Mouse (Mus musculus) kidney, postnatal 0 days (tissue): ENCODE data around the gene Sepsecs. TPM values are rescaled to one million over a fixed set of nuclear protein-coding genes. Genes with fewer than 3 reads are reported as not detected.

Experiments used
- ATAC-seq: fragments of 200-750 bp; cut with Nextera tagmentation; replicated peaks from 2 replicates; pipeline ENCODE4 v1.8.0; 2017; ENCODE audit warnings: low read depth, moderate number of reproducible peaks, moderate TSS enrichment, moderate library complexity; ENCODE audit not compliant: low FRiP score
- DNase-seq: peaks from one replicate; pipeline ENCODE4 v3.0.0-alpha.2; 2016; ENCODE audit warnings: low spot score
- H3K27ac ChIP-seq: fragments of 300-500 bp; sonication (generic); 2 replicates; pipeline ENCODE4 v1.5.1; 2014; ENCODE audit warnings: mild to moderate bottlenecking
- H3K27me3 ChIP-seq: fragments of 300-500 bp; sonication (generic); 2 replicates; pipeline ENCODE4 v1.6.1; 2014; ENCODE audit warnings: low read length, mixed read lengths; ENCODE audit not compliant: insufficient read depth
- H3K36me3 ChIP-seq: fragments of 300-500 bp; sonication (generic); 2 replicates; pipeline ENCODE4 v1.6.1; 2014; ENCODE audit warnings: low read length, mixed read lengths; ENCODE audit not compliant: insufficient read depth
- H3K4me1 ChIP-seq: fragments of 300-500 bp; sonication (generic); replicated peaks from 2 replicates; pipeline ENCODE4 v1.6.1; 2014; ENCODE audit warnings: antibody characterized with exemption, low read length, mixed read lengths; ENCODE audit not compliant: insufficient read depth
- H3K4me2 ChIP-seq: fragments of 300-500 bp; sonication (generic); 2 replicates; pipeline ENCODE4 v1.6.1; 2014; ENCODE audit warnings: mild to moderate bottlenecking, low read length, moderate library complexity, mixed read lengths
- H3K4me3 ChIP-seq: fragments of 300-500 bp; sonication (generic); replicated peaks from 2 replicates; pipeline ENCODE4 v1.5.1; 2014; ENCODE audit warnings: low read depth, low read length
- H3K9ac ChIP-seq: fragments of 300-500 bp; sonication (generic); 2 replicates; pipeline ENCODE4 v1.6.1; 2014; ENCODE audit warnings: low read depth, low read length
- H3K9me3 ChIP-seq: fragments of 300-500 bp; sonication (generic); replicated peaks from 2 replicates; pipeline ENCODE4 v1.6.1; 2016; ENCODE audit warnings: low read length, inconsistent platforms, mixed read lengths
- CTCF ChIP-seq: IDR thresholded peaks from 2 replicates; pipeline ENCODE4 v1.5.1; 2016; ENCODE audit warnings: antibody characterized with exemption, low read depth, mild to moderate bottlenecking, moderate library complexity
- WGBS: fragments of 180-500 bp; shearing (Covaris S2); extraction: QIAGEN DNeasy Blood & Tissue Kit; methylation state at CpG from one replicate; pipeline ENCODE4 v1.1.7; 2014; 5-methylcytosine and 5-hydroxymethylcytosine counted together
- polyA plus RNA-seq: library from polyadenylated mRNA; unstranded; fragments of >200 nt; fragmentation: Nextera tagmentation; extraction: Ambion mirVana; gene quantifications from 2 replicates; pipeline ENCODE4 v1.2.1, GENCODE M21; 2015

The Sepsecs gene
- polyA plus RNA-seq, 1 experiment from 2014 or later = 8.5 TPM

GRCm38 (mm10) chr5:52652606-52653005, 16.9 kb downstream of the Sepsecs start:
- H3K36me3 ChIP-seq = peaks cover 8% of the 10 kb centered on the region; the same call in 1 of the 2 replicates
- no peaks in the 10 kb centered on the region for H3K9me3 ChIP-seq
- ATAC-seq (no peak), DNase-seq (no peak)
- no peak overlapping the region for H3K4me2 ChIP-seq
- H3K27me3 ChIP-seq = no peaks in the 10 kb centered on the region
- no peak overlapping the region for H3K9ac ChIP-seq
- H3K4me3 ChIP-seq = no peak overlapping the region
- no peak for TF ChIP-seq CTCF
- H3K27ac ChIP-seq = no peak overlapping the region
- 90% methylated on average over 7 of the region's 7 CpGs for WGBS
- H3K4me1 ChIP-seq = no peaks in the 10 kb centered on the region

GRCm38 (mm10) chr5:52652086-52652485, 17.4 kb downstream of the Sepsecs start:
- Histone ChIP-seq H3K9me3 (no peaks in the 10 kb centered on the region), H3K4me3 (no peak overlapping the region), H3K4me2 (no peak overlapping the region), H3K4me1 (no peaks in the 10 kb centered on the region), H3K36me3 (peaks cover 9% of the 10 kb centered on the region; the same call in 1 of the 2 replicates), H3K27me3 (no peaks in the 10 kb centered on the region), H3K27ac (no peak overlapping the region), H3K9ac (no peak overlapping the region)
- TF ChIP-seq CTCF = no peak
- 94% methylated on average over 1 of the region's 1 CpGs for WGBS
- DNase-seq = no peak
- no peak for ATAC-seq

GRCm38 (mm10) chr5:52643947-52644840, 25.3 kb downstream of the Sepsecs start:
- Histone ChIP-seq H3K36me3 (peaks cover 19% of the 10 kb centered on the region), H3K4me1 (no peaks in the 10 kb centered on the region), H3K9ac (no peak overlapping the region), H3K4me2 (no peak overlapping the region), H3K4me3 (no peak overlapping the region), H3K27ac (no peak overlapping the region), H3K9me3 (no peaks in the 10 kb centered on the region), H3K27me3 (no peaks in the 10 kb centered on the region)
- no peak for TF ChIP-seq CTCF
- ATAC-seq (no peak), DNase-seq (no peak)
- WGBS = 35% methylated on average over 9 of the region's 9 CpGs

DNA sequence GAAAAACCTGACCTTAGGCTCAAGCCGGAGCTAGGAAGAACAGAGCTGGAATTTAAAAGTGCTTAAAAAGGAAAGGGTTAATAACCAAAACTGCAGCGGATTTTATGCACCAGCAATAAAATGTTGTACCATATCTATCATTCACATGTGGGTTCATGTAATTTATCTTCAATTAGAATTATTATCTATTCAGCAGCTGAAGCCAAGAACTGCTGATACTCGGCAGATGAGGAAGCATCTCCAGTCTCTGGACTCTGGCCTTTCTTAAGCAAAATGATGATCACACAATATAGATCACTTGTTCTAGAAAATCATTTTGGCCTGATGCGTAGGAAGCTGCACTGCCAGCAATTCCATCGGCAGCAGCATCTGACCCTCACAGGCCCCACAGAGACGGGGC, 27.8 kb downstream of the Sepsecs start:
- Histone ChIP-seq H3K4me1 (no peaks in the 10 kb centered on the region), H3K9ac (no peak overlapping the region), H3K9me3 (no peaks in the 10 kb centered on the region), H3K36me3 (peaks cover 15% of the 10 kb centered on the region), H3K27me3 (no peaks in the 10 kb centered on the region), H3K27ac (no peak overlapping the region), H3K4me3 (no peak overlapping the region), H3K4me2 (no peak overlapping the region)
- no peak for ATAC-seq
- no peak for TF ChIP-seq CTCF
- 92% methylated on average over 6 of the region's 6 CpGs for WGBS
- no peak for DNase-seq

- Histone ChIP-seq H3K4me2 (no peak overlapping the region), H3K9me3 (no peaks in the 10 kb centered on the region), H3K36me3 (0 out of 2 replicates have a peak, but pooled peaks cover 8% of the 10 kb centered on the region), H3K9ac (no peak overlapping the region), H3K4me3 (no peak overlapping the region), H3K27ac (no peak overlapping the region), H3K27me3 (no peaks in the 10 kb centered on the region), H3K4me1 (no peaks in the 10 kb centered on the region)
- ATAC-seq (no peak), DNase-seq (no peak)
- TF ChIP-seq CTCF = no peak
- WGBS = 81% methylated on average over 8 of the region's 8 CpGs
These were observed 30.6 kb downstream of the Sepsecs start for GRCm38 (mm10) chr5:52638916-52639315.

DNA sequence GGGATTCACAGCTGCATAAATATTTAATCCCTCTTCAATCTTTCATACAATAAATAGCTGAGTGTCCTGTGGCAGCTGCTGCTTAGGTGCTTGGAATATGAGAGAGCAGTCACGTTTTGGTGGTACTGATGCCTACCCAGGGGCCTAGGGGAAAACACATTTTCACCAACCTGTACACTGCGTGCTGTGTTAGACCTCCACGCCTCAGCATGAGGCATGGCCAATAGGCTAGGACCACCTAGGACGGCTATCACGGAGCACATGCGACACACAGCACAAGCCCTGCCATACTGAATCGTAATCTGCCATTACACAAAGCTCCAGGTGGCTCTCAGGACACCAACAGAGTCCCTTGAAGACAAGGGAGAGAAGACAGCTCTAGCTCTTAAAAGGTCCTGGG, 31.5 kb downstream of the Sepsecs start:
- Histone ChIP-seq H3K9me3 (no peaks in the 10 kb centered on the region), H3K4me3 (no peak overlapping the region), H3K36me3 (0 out of 2 replicates have a peak, but pooled peaks cover under 1% of the 10 kb centered on the region), H3K9ac (no peak overlapping the region), H3K4me1 (no peaks in the 10 kb centered on the region), H3K27me3 (no peaks in the 10 kb centered on the region), H3K4me2 (no peak overlapping the region), H3K27ac (no peak overlapping the region)
- no peak for ATAC-seq
- 90% methylated on average over 7 of the region's 7 CpGs for WGBS
- TF ChIP-seq CTCF = no peak
- no peak for DNase-seq
